8 mouse cellular contexts compared by ENCODE assay signal in the genomic region with DNA sequence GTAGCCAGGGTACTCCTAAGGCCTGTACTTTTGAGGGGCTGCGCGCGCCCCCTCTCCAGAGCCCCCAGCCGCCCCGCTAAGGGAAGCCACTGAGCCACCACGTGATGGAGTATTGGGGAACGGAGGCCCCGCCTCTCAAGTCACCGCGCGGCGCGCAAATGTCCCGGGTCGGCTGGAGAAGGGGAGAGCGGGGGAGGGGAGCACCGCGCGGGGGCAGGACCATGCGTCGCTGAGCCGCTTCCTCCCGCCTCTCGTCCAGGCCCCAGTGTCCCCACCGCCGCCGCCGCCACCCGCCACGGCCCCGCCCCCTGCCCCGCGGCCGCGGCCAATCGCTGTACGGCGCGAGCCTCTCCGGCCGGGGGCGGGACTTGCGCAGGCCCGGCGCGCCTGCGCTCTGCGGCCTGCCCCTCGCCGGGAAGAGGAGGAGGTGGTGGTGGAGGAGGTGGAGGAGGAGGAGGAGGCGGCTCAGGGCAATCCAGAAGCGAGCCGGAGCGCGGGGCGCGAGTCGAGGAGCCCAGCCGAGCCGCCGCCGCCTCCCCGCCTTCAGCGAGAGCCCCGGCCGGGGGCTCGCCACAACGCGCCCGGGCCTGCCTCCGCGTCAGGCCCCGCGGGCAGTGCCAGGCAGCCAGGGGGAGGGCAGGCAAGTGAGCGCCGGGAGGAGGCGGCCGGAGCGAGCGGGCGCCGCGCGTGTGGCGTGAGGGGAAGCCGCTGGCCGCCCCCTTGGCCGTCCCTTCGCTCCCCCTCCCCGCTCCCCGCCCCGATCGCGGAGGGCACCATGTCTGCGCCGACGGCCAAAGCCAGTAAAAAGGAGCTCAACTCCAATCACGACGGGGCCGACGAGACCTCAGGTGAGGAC. TPM values are rescaled to one million over a fixed set of nuclear protein-coding genes. Genes with fewer than 3 reads are reported as not detected.
DNase-seq lines count a peak whose midpoint lies in the region; ATAC-seq and TF ChIP-seq lines count a peak whose summit lies in the region.

No protein-coding gene starts in this region.

- H3K4me1 ChIP-seq in forebrain, embryonic 13.5 days, result peaks cover 53% of the 10 kb centered on the region
- peaks cover 34% of the 10 kb centered on the region for H3K4me1 ChIP-seq in liver, postnatal 0 days (ENCODE audit: insufficient read depth)
- H3K4me1 ChIP-seq in neural tube, embryonic 13.5 days (replicated peaks), result peaks cover 46% of the 10 kb centered on the region

- H3K4me3 ChIP-seq in forebrain, embryonic 13.5 days, result peak overlapping the region; percentile 100
- peak overlapping the region; percentile 96 for H3K4me3 ChIP-seq in liver, postnatal 0 days (ENCODE audit: low read depth, low read length)
- H3K4me3 ChIP-seq in neural tube, embryonic 13.5 days, result peak overlapping the region; percentile 100

- H3K4me2 ChIP-seq in forebrain, embryonic 13.5 days, result peak overlapping the region; percentile 82
- peak overlapping the region; percentile 95 for H3K4me2 ChIP-seq in liver, postnatal 0 days (ENCODE audit: low read depth, low read length)
- H3K4me2 ChIP-seq in neural tube, embryonic 13.5 days, result peak overlapping the region; percentile 75

- TF ChIP-seq CTCF in liver, postnatal 0 days (IDR thresholded peaks at IDR 0.05; ENCODE audit: low read depth), result no peak

- H3K27ac ChIP-seq in forebrain, embryonic 13.5 days, result peak overlapping the region; percentile 100
- peak overlapping the region; percentile 99 for H3K27ac ChIP-seq in liver, postnatal 0 days (ENCODE audit: low read depth)
- H3K27ac ChIP-seq in neural tube, embryonic 13.5 days (replicated peaks), result peak overlapping the region; percentile 100

- H3K9me3 ChIP-seq in forebrain, embryonic 13.5 days (replicated peaks), result no peaks in the 10 kb centered on the region
- H3K9me3 ChIP-seq in liver, postnatal 0 days (ENCODE audit: low read length), result no peaks in the 10 kb centered on the region
- H3K9me3 ChIP-seq in neural tube, embryonic 13.5 days, result no peaks in the 10 kb centered on the region

- peaks cover 25% of the 10 kb centered on the region for H3K36me3 ChIP-seq in forebrain, embryonic 13.5 days (ENCODE audit: poor library complexity, severe bottlenecking)
- peaks cover 20% of the 10 kb centered on the region for H3K36me3 ChIP-seq in liver, postnatal 0 days (replicated peaks; ENCODE audit: insufficient read depth, low read length)
- peaks cover 27% of the 10 kb centered on the region for H3K36me3 ChIP-seq in neural tube, embryonic 13.5 days

- intact Hi-C loops in heart, postnatal 10 days (cut with DNase I), result no loop called here

- H3K9ac ChIP-seq in forebrain, embryonic 13.5 days, result peak overlapping the region; percentile 100
- H3K9ac ChIP-seq in liver, postnatal 0 days (replicated peaks), result peak overlapping the region; percentile 96
- H3K9ac ChIP-seq in neural tube, embryonic 13.5 days, result peak overlapping the region; percentile 99

- peak; percentile 94 for DNase-seq in ES-CJ7 (ENCODE audit: low read depth, low spot score)
- DNase-seq in heart, postnatal 10 days, result peak; percentile 95 to 98
- DNase-seq in layer of hippocampus, adult 11-12 months (ENCODE audit: low spot score), result peak; percentile 92
- peak; percentile 97 for DNase-seq in liver, postnatal 0 days
- DNase-seq in telencephalon, adult 2 months (ENCODE audit: low read depth, low spot score), result peak; percentile 79

- under 1% methylated on average over 67 of the region's 101 CpGs for WGBS in forebrain, embryonic 13.5 days
- WGBS in liver, postnatal 0 days (ENCODE audit: insufficient replicate concordance), result 4% methylated on average over 52 of the region's 101 CpGs
- under 1% methylated on average over 37 of the region's 101 CpGs for WGBS in neural tube, embryonic 13.5 days

- ATAC-seq in cerebellum, adult (ENCODE audit: insufficient number of reproducible peaks, low FRiP score, low TSS enrichment), result peak; percentile 83
- ATAC-seq in forebrain, embryonic 13.5 days, result peak; percentile 93
- ATAC-seq in liver, postnatal 0 days, result peak; percentile 91
- ATAC-seq in neural tube, embryonic 13.5 days (ENCODE audit: low read depth), result peak; percentile 95

- no peak for TF ChIP-seq EP300 in liver, postnatal 0 days (IDR thresholded peaks at IDR 0.05; ENCODE audit: low read depth)

- H3K27me3 ChIP-seq in forebrain, embryonic 13.5 days, result no peaks in the 10 kb centered on the region
- no peaks in the 10 kb centered on the region for H3K27me3 ChIP-seq in liver, postnatal 0 days (ENCODE audit: insufficient read depth, low read length)
- no peaks in the 10 kb centered on the region for H3K27me3 ChIP-seq in neural tube, embryonic 13.5 days

RNA-seq across cellular contexts. Expression of a gene that starts 9.1 kb away (rescaled TPM):
- 587 and 610 TPM in 2 replicates for polyA plus RNA-seq in forebrain, embryonic 13.5 days (2015; fragmentation: Nextera tagmentation; extraction: Ambion mirVana)
- 100 to 1,000 TPM; 131 to 149 TPM for total RNA-seq in heart, postnatal 10 days (2021)
- 115 and 116 TPM in 2 replicates for polyA plus RNA-seq in liver, postnatal 0 days (2015; fragmentation: Nextera tagmentation; extraction: Ambion mirVana)
- 338 and 380 TPM in 2 replicates for polyA plus RNA-seq in neural tube, embryonic 13.5 days (2015; fragmentation: Nextera tagmentation; extraction: Ambion mirVana)

RNA-seq across cellular contexts. Expression of a gene that starts 11.2 kb away (rescaled TPM):
- 5.7 and 6.7 TPM in 2 replicates for polyA plus RNA-seq in forebrain, embryonic 13.5 days (2015; fragmentation: Nextera tagmentation; extraction: Ambion mirVana)
- total RNA-seq in heart, postnatal 10 days (2021), result 10 to 100 TPM; 11.4 to 12.9 TPM
- 0.75 and 1.0 TPM in 2 replicates for polyA plus RNA-seq in liver, postnatal 0 days (2015; fragmentation: Nextera tagmentation; extraction: Ambion mirVana)
- 1.8 and 2.7 TPM in 2 replicates for polyA plus RNA-seq in neural tube, embryonic 13.5 days (2015; fragmentation: Nextera tagmentation; extraction: Ambion mirVana)

RNA-seq across cellular contexts. Expression of a gene that starts 17.6 kb away (rescaled TPM):
- 50.8 and 57.2 TPM in 2 replicates for polyA plus RNA-seq in forebrain, embryonic 13.5 days (2015; fragmentation: Nextera tagmentation; extraction: Ambion mirVana)
- 10 to 100 TPM in 1 of 2 experiments, 1 to 10 TPM in 1; 9.1 to 11.6 TPM for total RNA-seq in heart, postnatal 10 days (2021)
- polyA plus RNA-seq in liver, postnatal 0 days (2015; fragmentation: Nextera tagmentation; extraction: Ambion mirVana), result 5.8 and 6.6 TPM in 2 replicates
- polyA plus RNA-seq in neural tube, embryonic 13.5 days (2015; fragmentation: Nextera tagmentation; extraction: Ambion mirVana), result 49.6 and 53.5 TPM in 2 replicates

RNA-seq across cellular contexts. Expression of a gene that starts 27.2 kb away (rescaled TPM):
- polyA plus RNA-seq in forebrain, embryonic 13.5 days (2015; fragmentation: Nextera tagmentation; extraction: Ambion mirVana), result 21.0 and 21.2 TPM in 2 replicates
- total RNA-seq in heart, postnatal 10 days (2021), result 1 to 10 TPM; 7.5 to 7.8 TPM
- 25.1 and 27.0 TPM in 2 replicates for polyA plus RNA-seq in liver, postnatal 0 days (2015; fragmentation: Nextera tagmentation; extraction: Ambion mirVana)
- polyA plus RNA-seq in neural tube, embryonic 13.5 days (2015; fragmentation: Nextera tagmentation; extraction: Ambion mirVana), result 26.5 and 32.5 TPM in 2 replicates

RNA-seq across cellular contexts. Expression of a gene that starts 58.1 kb away (rescaled TPM):
- 10.5 and 10.9 TPM in 2 replicates for polyA plus RNA-seq in forebrain, embryonic 13.5 days (2015; fragmentation: Nextera tagmentation; extraction: Ambion mirVana)
- total RNA-seq in heart, postnatal 10 days (2021), result 10 to 100 TPM; 25.7 to 26.7 TPM
- polyA plus RNA-seq in liver, postnatal 0 days (2015; fragmentation: Nextera tagmentation; extraction: Ambion mirVana), result 1.6 and 1.8 TPM in 2 replicates
- 11.8 and 12.8 TPM in 2 replicates for polyA plus RNA-seq in neural tube, embryonic 13.5 days (2015; fragmentation: Nextera tagmentation; extraction: Ambion mirVana)

Comparison
In these comparisons a context has a peak if more than half of its experiments do, and no peak if none do; other contexts are left out.
1. Peak in every context shown above with its lines: DNase-seq, ATAC-seq, H3K4me3 ChIP-seq and H3K27ac ChIP-seq.